Mouse (Mus musculus) macrophage (primary cell): ENCODE results near the gene Sbf2. TPM values are rescaled to one million over a fixed set of nuclear protein-coding genes. Genes with fewer than 3 reads are reported as not detected.
"Not testable (repeated sequence)": the region's sequence is repeated elsewhere in the genome, so short reads cannot be mapped to it uniquely, and the experiment has no call there.

Experiments
- H3K27ac ChIP-seq: fragments of 350-480 bp; formaldehyde crosslinking; 2 replicates; pipeline ENCODE4 v1.9.0; 2021
- H3K36me3 ChIP-seq: fragments of 350-480 bp; formaldehyde crosslinking; 2 replicates; pipeline ENCODE4 v1.9.0; 2021; ENCODE audit errors: inconsistent target
- H3K4me3 ChIP-seq: fragments of 350-480 bp; formaldehyde crosslinking; 2 replicates; pipeline ENCODE4 v1.9.0; 2021; ENCODE audit errors: inconsistent target
- H3K79me2 ChIP-seq: fragments of 350-480 bp; formaldehyde crosslinking; 2 replicates; pipeline ENCODE4 v1.9.0; 2021; ENCODE audit errors: inconsistent target
- WGBS: methylation state at CpG from one replicate; pipeline ENCODE4 v1.1.7; 2026; ENCODE audit warnings: inconsistent platforms; ENCODE audit not compliant: missing documents; 5-methylcytosine and 5-hydroxymethylcytosine counted together
- polyA plus RNA-seq: library from polyadenylated mRNA; stranded (reverse); fragments of 250-400 nt; gene quantifications from 3 replicates; pipeline ENCODE4 v1.2.4, GENCODE M21; 2018; ENCODE audit warnings: inconsistent platforms

The Sbf2 gene
- polyA plus RNA-seq, 1 experiment from 2014 or later = 42.4 TPM

- H3K79me2 ChIP-seq, H3K27ac ChIP-seq, H3K4me3 ChIP-seq, H3K36me3 ChIP-seq: not testable (repeated sequence)
- WGBS = 97% methylated on average over 3 of the region's 3 CpGs
Measured at GRCm38 (mm10) chr7:110639958-110640357, 25.2 kb upstream of the Sbf2 start.

- Histone ChIP-seq H3K27ac (no peak overlapping the region), H3K4me3 (no peak overlapping the region), H3K36me3 (no peaks in the 10 kb centered on the region), H3K79me2 (no peaks in the 10 kb centered on the region)
- 89% methylated on average over 10 of the region's 11 CpGs for WGBS
Measured at GRCm38 (mm10) chr7:110639291-110639915, 24.7 kb upstream of the Sbf2 start.

DNA sequence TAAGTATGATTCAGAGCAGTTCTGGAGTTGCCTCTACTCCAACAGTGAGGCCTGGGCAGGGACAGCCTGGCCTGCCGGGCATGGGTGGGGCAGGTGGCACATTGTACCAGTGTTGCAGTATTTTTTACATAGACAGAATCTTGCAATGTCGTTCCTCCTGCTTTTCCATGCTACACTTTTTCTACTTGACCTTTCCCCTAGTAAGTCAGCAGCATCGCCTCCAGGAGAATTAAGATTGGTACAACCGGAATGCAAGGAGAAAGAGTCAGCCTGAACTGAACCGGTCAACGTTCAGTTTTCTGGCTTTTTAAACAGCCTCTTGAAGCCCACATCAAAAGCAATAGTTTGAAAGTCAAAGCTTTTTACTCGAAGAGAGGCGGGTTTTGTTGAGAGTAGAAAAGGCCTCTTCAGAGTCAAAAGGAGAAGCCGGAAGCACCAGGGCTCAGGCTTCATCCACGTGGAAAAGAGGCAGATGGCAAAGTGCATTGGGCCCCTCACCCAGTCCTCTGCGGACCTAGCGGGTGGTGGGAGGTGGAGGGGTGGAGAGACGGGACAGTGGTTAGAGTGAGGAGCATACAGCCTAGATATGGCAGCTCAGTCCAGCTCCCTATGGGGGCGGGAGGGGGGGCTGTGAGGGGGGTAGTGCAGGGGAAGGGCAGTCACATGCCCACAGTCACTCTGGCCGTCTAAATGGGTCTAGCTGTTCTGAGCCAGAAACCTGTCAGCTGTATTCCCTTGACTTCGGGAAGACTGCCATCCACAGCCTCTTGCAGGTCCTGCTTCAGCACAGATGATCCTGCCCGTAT, 23.8 kb upstream of the Sbf2 start:
- WGBS = 85% methylated on average over 17 of the region's 17 CpGs
- Histone ChIP-seq H3K27ac (no peak overlapping the region), H3K36me3 (no peaks in the 10 kb centered on the region), H3K4me3 (no peak overlapping the region), H3K79me2 (no peaks in the 10 kb centered on the region)

DNA sequence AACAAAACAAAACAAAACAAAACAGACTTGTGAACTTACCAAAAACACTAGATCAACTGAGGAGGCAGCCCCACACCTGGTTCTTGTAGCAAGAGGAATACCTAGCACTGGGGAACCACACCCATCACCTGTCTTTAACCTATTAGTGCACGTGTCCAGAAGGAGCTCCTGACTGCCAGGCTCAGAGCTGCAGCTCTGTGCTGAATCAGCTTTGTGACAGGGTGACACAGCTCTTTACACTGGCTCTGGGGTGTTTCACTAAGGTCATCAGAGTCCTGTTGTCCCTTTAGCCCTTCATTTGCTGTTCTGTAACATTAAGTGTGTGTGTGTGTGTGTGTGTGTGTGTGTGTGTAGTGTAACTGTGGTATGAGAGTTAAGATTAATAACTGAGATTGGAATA, 21.8 kb upstream of the Sbf2 start:
- Histone ChIP-seq H3K4me3 (no peak overlapping the region), H3K79me2 (no peaks in the 10 kb centered on the region), H3K27ac (no peak overlapping the region), H3K36me3 (no peaks in the 10 kb centered on the region)
- WGBS = 75% methylated on average over 1 of the region's 1 CpGs

- 88% methylated on average over 3 of the region's 3 CpGs for WGBS
- no peaks in the 10 kb centered on the region for H3K36me3 ChIP-seq
- no peak overlapping the region for H3K27ac ChIP-seq
- H3K79me2 ChIP-seq = no peaks in the 10 kb centered on the region
- no peak overlapping the region for H3K4me3 ChIP-seq
Measured at GRCm38 (mm10) chr7:110635929-110636328, 21.2 kb upstream of the Sbf2 start.

GRCm38 (mm10) chr7:110631136-110631888, 16.6 kb upstream of the Sbf2 start:
- Histone ChIP-seq H3K4me3 (no peak overlapping the region), H3K36me3 (no peaks in the 10 kb centered on the region), H3K27ac (0 out of 2 replicates have a peak overlapping the region, but pooled peaks have one; percentile 14), H3K79me2 (no peaks in the 10 kb centered on the region)
- 5% methylated on average over 16 of the region's 16 CpGs for WGBS

DNA sequence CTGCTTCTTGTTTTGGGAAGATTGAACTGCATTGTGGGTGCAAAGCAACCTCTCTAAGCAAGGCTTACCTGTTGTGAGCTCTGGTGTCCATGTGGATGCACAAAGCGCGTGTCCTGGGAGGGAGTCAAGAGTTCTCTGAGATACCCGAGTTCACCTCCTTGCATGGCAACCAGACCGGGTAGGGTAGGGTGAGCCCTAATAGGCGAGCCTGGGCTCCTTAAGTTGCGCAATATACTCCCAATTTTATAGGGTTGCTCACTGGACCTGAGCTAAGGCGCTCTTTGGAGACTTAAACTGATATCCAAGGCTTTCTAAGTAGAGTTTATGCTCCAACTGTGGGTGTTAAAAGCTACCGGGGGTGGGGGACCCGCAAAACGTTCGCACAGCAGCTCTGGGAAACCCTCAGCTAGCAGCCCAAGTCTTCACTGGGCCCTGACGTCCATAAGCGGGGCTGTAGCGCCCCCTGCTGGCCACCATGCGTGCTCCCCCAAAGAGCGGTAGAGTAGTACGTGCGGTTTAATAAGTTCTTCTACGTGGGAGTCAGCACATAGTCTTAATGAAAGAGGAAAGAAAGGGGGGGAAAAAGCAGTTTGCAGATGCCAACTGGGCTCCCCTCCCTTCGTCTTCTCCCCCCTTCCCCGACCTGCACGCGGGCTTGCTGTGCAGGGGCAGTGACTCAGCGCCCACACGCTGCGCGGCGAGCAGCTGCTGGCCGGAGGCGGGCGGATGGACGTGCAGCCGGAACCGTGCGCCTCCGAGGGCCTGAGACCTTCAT, 15.4 kb upstream of the Sbf2 start:
- H3K36me3 ChIP-seq = no peaks in the 10 kb centered on the region
- no peak overlapping the region for H3K27ac ChIP-seq
- no peak overlapping the region; the same call in 1 of the 2 replicates for H3K4me3 ChIP-seq
- WGBS = 6% methylated on average over 25 of the region's 36 CpGs
- no peaks in the 10 kb centered on the region for H3K79me2 ChIP-seq

GRCm38 (mm10) chr7:110628611-110629354, 14.1 kb upstream of the Sbf2 start:
- Histone ChIP-seq H3K27ac (no peak overlapping the region), H3K4me3 (peak overlapping the region; percentile 12; the same call in 1 of the 2 replicates), H3K36me3 (no peaks in the 10 kb centered on the region), H3K79me2 (no peaks in the 10 kb centered on the region)
- 3% methylated on average over 33 of the region's 33 CpGs for WGBS

GRCm38 (mm10) chr7:110628273-110628600, 13.5 kb upstream of the Sbf2 start:
- Histone ChIP-seq H3K79me2 (no peaks in the 10 kb centered on the region), H3K4me3 (peak overlapping the region; percentile 12; the same call in 1 of the 2 replicates), H3K36me3 (no peaks in the 10 kb centered on the region), H3K27ac (no peak overlapping the region)
- 4% methylated on average over 11 of the region's 11 CpGs for WGBS

- Histone ChIP-seq H3K27ac (no peak within 1 kb of the TSS), H3K36me3 (no peaks in the 10 kb centered on the region), H3K79me2 (no peaks in the 10 kb centered on the region), H3K4me3 (peak within 1 kb of the TSS; percentile 12; the same call in 1 of the 2 replicates)
- 3% methylated on average over 30 of the region's 30 CpGs for WGBS
Measured at GRCm38 (mm10) chr7:110627486-110628272, 13.0 kb upstream of the Sbf2 start, which contains the start of gene Adm. Gene Adm, plus strand, starts transcription at chr7:110627661.

DNA sequence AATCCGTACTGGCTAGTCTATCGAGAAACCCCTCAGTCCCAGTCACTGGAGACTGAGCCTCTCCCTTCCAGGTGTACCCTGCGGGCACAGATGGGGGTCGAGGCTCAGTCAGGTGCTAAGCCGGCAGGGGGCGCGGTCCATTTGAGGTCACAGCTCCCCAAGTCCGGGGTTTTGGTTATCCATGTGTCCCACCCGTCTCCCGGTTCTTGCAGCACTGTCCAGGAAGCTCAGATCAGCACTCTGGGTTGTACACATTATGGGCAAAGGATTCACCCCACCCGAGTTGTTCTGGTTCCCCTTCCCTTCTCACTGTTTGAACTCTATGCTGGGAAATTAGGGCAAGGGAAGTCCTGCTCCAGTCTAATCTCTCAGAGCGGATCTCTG, 12.4 kb upstream of the Sbf2 start:
- H3K27ac ChIP-seq = no peak overlapping the region
- 2% methylated on average over 11 of the region's 12 CpGs for WGBS
- no peak overlapping the region for H3K4me3 ChIP-seq
- no peaks in the 10 kb centered on the region for H3K79me2 ChIP-seq
- H3K36me3 ChIP-seq = no peaks in the 10 kb centered on the region

DNA sequence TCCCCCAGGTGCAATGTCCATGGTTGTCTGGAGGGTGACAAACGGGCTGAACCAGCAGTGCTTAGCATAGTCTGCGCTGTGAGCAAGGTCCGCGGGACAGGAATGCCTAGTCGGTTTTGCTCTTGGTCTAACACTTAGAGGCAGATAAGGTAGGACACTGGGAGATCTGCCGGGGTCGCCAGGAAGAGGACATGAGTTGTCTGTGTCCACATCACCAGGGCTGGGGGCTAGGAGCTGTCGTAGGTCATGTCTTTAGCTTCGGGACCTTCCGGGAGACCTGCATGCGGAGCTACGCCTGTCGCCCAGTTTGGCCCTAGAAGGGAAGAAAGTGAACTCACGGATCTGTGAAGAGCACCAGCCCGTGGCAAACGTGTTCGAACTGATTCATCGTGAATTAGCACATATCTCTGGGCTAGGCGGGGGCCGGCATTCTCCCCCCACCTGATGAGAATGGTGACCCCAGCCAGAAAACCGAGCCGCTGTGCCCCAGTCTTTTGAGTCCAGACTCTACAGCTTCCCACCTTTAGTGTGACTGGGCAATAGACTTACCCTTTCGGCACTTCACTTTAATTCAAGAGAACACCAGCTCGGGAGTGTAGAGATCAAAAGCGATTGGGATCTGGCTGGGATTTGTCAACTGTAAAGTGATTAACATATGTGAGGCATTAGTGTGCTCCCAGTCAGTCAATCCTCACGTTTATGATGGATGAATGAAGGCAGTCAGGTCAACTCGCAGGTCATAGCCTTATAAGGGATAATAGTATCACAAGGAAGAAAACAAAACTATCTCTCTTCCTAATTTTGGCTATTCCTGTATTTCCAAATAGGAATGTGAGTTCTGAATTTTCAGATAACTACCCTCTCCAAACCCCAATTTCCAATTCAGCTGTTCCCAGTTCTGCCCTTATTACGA, 11.7 kb upstream of the Sbf2 start:
- Histone ChIP-seq H3K27ac (no peak overlapping the region), H3K79me2 (no peaks in the 10 kb centered on the region), H3K36me3 (no peaks in the 10 kb centered on the region), H3K4me3 (no peak overlapping the region)
- WGBS = 3% methylated on average over 28 of the region's 28 CpGs
